Mouse (Mus musculus) spleen, embryonic (tissue): ENCODE measurements around the gene Zfp541.

ENCODE experiments used
- CTCF ChIA-PET: fragments of 350-600 bp; sonication (Branson Sonifier 250); formaldehyde crosslinking; loops from one replicate; lab custom pipeline; 2022; lab: Charles Lee

Gene Zfp541

GRCm38 (mm10) chr7:16119569-16120261 lies 58.1 kb downstream of the Zfp541 start, which contains the start of gene Kptn:
TSS of gene Kptn (plus strand) at chr7:16119895.
- CTCF ChIA-PET = no interaction called here

- CTCF ChIA-PET = no interaction called here
Observed at GRCm38 (mm10) chr7:16120262-16120600, 58.6 kb downstream of the Zfp541 start.

GRCm38 (mm10) chr7:16125829-16126228 lies 64.2 kb downstream of the Zfp541 start:
- CTCF ChIA-PET = no interaction called here

- CTCF ChIA-PET = no interaction called here
Observed at GRCm38 (mm10) chr7:16128344-16128743, 66.7 kb downstream of the Zfp541 start.

- CTCF ChIA-PET = no interaction called here
Observed at GRCm38 (mm10) chr7:16128899-16129298, 67.3 kb downstream of the Zfp541 start.

GRCm38 (mm10) chr7:16129421-16129845 lies 67.8 kb downstream of the Zfp541 start, which contains the start of gene Slc8a2:
TSS of gene Slc8a2 (plus strand) at chr7:16129826.
- CTCF ChIA-PET = interaction anchor here (0.6 kb wide), 1 partner anchor 243 kb away, joined by 34 read pairs; no protein-coding TSS in a partner anchor

- CTCF ChIA-PET = interaction anchor here (0.6 to 0.7 kb wide), 3 partner anchors 31 to 242 kb away, joined by 3 to 34 read pairs (median 6); no protein-coding TSS in a partner anchor
Observed at GRCm38 (mm10) chr7:16129846-16130691, 68.5 kb downstream of the Zfp541 start.

GRCm38 (mm10) chr7:16130956-16131634 lies 69.5 kb downstream of the Zfp541 start:
- CTCF ChIA-PET = no interaction called here

- CTCF ChIA-PET = no interaction called here
Observed at GRCm38 (mm10) chr7:16132161-16132581, 70.6 kb downstream of the Zfp541 start.

GRCm38 (mm10) chr7:16132926-16133325 lies 71.3 kb downstream of the Zfp541 start:
- CTCF ChIA-PET = no interaction called here

GRCm38 (mm10) chr7:16133691-16134090 lies 72.1 kb downstream of the Zfp541 start:
- CTCF ChIA-PET = no interaction called here

GRCm38 (mm10) chr7:16134951-16135392 lies 73.4 kb downstream of the Zfp541 start:
- CTCF ChIA-PET = no interaction called here
